Mouse (Mus musculus) cerebellum, postnatal 14 days (tissue): ENCODE measurements at regions not wholly inside any gene's neighbourhood (a gene's known extent, or its start where the extent isn't known, plus 50 kb on each side); places are given as distances from the start of the nearest gene placed in this dataset.

Experiments
- DNase-seq, 2 experiments: peaks; one replicate each; pipeline ENCODE4 v3.0.0; 2021; ENCODE audit warnings: mixed read lengths in 2 of 2

DNA sequence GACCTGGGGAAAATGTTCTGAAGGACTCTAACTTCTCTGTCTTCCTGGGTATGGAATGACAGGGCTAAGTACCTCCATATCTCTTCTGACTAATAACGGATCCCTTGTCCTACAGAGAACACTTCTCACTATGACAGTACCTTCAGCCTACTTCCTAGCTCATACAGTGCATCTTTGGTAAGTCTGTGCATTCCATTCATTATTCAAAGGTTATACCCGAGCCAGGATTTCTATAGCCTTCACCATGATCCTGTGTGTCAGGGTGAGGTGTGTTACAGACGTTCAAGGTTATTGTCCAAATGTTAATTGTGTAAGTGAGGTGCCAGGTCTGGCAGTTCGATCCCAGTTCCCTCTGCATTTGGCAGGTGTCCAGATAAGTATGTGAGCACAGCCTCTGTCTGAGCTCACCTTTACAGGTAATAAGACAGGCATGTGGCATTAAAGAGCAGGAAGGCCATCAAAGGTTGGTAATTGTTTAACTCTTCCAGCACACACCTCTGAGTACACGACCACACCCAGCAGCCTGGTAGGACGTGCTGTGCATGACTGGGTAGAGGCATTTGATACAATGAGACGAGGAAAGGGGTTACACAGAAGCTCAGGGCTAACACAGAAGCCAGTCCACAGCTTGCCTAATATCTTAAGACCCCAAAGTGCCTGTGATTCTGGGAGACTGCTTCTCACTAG, 96.3 kb upstream of the Bmp2 start:
- DNase-seq: no peak

DNA sequence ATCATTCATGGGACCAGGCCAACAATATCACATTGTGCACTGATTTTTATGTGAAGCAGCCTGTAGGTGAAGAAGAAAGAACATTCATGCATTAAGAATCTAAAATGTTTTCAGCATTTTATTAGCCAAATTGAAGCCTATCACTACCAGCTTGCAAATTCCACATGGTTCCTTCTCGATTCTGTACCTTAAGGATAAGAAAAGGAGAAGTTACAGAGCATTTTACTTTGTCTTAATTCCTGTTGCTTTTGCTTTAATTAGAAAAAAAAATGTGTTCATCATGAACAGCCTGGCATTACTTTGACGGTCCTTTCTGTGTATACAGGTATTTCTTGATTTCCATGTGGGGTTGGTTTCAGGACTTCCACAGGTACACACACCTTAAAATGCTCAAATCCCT, 95.2 kb upstream of the Bmp2 start:
- DNase-seq: no peak

DNA sequence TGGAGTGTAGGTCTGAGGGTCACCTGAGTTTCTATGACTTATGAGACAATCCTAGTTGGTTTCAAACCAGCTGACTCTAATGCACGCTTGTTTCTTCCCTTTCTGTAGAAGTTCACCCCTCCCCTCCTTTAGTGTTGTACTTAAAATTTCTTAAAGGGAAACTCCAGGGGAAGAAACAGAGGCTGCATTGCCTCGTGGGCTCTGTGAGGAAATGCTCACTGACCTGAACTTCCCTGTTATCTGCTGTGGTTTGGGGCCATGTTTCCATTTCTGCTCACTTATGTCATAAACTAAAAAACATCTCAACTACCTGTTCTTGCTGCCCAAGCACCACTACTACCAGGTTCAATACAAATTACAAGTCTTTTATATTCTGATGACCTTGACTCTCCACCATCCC, 93.2 kb upstream of the Bmp2 start:
- no peak for DNase-seq

DNA sequence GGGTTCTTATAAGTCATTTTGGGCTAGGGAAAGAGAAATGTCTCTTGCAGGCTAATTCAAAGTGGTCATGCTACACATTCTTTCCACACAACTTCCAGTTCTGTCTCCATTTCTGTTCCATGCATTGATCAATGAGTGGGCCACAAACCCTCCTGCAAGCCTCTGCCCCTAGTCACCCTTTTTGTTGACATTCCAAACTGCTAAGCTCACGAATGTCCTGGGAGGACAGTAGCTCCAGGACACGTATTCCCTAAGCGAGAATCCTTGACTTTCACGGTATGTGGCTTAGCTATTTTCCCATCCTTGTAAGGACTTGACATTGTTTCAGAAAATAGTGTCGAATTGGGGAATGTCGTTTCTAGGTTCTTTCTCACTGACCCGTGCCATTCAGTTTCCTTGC, 91.1 kb upstream of the Bmp2 start:
- no peak for DNase-seq

DNA sequence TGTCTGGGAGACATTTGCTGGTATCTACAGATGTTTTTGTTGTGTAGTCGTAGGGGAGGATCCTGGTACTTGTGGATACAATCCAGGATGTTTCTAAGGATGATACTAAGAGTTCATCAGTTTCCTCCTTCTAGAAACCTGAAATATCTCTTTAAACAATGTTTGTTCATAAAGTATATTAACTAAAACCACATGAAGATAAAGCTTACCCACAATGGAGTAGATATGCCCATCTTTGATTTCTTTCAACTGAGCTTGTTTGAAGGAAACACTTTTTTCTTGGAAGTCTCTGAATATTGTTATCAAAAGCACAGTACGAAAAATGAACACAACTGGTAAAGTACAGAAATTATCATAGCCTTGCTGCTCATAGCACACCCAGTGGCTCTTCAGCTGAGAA, 89.6 kb upstream of the Bmp2 start:
- no peak for DNase-seq

DNA sequence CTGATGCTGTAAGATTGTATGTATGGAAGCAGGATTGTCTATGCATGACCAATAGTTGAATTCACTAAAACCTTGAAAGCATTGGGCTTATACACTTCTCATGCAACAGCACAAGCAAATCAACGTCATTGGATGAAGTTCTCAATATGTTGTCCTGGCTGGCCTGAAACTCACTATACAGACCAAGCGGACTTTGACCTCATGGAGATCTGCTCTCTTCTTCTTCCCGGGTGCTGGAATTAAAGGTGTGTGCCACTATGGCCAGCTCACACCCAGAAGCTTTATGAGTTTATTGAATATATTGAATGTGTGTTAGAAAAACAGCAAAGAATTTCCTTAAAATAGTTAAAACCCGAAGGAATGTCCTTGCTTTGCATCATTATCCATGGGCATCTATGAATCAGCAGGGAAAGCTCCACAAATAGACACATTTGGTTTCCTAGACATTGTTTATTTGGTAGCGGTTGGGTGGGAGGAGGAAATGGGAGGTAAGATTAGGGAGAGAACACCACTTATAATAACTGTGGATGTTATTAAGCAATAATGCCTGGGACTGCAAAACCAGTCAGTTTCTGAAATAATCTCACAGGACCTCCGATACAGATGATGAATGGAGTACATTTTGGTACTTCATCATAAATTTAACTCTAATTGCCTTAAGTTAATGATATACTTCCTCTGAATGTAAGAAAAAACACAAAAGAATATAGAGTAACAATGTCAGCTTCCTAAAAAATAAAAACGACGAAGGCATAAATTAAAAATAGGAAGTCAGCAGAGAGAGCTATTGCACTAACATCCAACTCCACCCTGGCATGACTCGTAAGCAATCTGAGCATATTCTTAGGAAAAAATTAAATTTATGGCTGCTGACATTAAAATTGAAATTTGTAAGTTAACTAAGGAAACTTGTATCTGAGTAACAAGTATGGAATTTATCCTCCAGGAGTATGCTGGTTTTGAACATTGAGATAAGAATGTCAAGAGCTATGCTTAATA, 84.5 kb upstream of the Bmp2 start:
- DNase-seq: no peak

DNA sequence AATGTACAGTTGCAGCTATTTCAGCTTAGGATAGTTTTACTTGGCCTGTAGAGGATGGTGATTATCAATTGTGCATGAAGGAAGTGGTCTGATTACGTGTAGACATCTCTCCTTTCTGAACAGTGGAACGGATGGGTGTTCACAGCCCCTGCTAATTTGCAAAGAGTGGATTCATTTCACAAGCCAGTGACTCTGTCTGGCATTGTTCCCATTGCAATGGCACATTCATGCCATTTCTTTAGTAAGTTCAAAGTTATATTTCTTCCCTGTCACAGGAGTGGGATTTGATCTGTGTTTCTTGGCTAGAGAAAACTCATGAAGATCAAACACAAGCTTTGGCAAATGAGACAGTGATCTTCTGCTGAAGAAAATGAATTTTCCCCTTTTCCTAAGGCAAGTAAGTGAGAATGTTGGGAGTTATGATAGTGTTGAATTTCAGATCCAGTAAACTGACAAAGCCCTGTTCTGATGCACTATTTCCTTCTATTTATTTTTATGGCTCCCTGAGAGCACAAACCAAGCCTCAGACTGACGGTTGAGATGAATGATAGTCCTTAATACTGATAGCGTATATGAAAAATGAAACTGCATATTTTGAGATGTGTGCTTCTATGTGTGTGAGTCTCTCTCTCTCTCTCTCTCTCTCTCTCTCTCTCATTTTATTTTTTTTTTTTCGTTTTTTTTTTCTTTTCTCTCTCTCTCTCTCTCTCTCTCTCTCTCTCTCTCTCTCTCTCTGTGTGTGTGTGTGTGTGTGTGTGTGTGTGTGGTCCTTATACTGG, 78.8 kb upstream of the Bmp2 start:
- DNase-seq: no peak

DNA sequence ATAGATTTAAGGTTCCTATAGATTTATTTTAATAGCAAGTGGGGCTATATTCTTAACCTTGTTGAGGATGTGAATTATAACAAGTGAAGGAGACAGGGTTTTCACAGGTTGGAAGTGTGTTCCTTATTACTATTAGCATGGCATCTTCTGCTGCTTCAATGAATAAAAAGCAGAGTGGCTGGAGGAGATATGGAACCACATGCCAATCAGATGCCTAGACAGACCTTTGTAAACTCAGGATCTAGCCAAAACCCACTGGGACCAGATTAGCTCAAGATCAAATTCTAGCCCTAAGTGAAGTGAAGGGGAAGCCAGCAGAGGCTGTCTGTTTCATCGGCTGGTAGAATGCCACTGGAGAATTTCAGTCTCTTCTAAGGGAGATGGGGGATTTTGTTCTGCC, 77.8 kb upstream of the Bmp2 start:
- no peak for DNase-seq

DNA sequence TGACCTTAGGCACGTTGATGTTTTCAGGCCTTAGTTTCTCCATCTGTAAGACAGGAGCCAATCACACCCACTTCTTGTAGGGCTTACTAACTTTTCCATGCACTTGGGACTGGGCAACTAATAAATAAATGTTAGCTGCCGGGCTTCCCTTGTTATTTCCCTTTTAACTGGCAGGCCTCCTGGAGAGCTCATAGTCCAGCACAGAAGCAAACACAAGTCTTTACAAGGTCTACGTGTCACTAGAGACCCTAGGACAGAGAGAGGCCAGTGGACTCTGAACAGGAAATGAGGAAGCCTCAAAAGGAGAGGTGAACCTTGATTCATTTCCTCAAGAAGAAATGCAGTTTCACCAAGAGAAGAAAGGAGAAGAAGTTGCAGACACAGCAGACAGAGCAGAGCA, 71.1 kb upstream of the Bmp2 start:
- DNase-seq: no peak

DNA sequence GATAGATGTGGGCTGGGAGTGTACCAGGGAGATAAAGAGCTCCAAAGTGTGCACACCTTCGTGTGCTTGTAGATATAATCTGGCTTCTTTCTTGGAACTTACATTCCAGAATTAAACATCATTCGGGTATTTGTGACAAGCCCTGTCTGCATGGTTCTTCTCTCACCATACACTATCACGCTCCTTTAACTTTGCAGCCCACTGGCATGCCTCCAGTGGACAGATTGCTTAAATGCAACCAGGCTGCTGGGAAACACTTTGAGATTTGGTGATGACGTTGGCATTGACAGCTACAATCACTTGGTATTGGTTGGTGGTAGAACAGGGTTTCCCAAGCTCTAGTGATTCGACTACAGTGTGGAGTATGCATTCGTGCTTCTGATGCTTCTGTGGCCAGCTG, 70.7 kb upstream of the Bmp2 start:
- peak in 1 of 2 experiments; percentile 36 for DNase-seq

DNA sequence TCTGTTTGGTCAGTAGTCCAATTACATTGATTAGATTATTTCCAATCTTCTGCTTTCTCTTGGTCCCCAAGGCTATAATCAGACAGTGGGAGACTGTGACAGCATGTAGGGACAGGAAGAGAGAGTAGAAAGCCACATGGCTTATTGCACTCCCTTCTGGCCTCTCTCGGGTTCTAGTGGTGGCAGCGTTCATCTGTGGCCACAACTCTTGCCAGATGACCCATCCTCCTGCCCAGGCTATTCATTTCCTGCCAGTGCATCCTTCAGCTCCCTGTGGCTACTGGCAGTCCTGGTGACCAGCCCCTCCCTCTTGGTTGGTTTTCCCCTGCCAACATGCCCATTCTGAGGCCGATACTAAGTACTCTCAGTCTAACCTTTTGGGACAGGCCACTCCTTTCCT, 70.2 kb upstream of the Bmp2 start:
- peak; percentile 60 to 67 for DNase-seq

DNA sequence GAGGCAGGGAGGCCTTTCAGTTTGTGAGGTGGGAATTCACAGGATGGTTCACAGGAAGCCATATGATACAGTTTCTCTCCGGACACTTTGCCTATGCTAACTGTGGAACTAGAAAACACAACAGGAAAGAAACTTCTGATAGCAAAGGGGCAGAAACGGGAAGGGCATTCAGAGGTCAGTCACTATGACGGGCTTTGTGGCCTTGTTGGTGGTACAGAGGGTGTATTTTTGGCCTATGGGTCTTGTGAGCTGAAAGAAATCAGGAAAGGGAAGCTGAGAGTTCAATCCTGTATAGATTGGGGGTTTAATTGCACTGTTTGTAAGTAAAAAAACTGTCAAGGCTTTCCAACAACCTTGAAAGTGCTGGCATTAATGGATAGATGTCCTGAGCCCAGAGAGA, 56.5 kb upstream of the Bmp2 start:
- DNase-seq: no peak

DNA sequence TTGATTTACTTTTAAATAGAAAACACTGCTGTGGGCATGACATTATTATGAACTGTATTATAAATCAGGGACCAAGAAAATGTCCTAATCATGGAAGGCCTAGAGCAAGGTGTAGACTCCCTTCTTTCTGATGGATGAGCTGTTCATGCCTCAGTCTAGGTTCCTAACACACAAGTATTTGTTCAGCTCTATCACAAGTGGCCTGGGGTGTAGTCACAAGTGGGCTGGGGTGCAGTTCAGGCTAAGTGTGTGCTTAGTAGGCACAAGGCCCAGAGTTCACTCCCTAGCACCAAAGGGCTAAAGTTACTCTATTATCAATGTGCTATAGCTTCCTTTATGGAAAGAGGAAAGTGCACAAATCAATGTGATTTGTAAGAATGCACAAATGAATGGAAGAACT, 55.6 kb upstream of the Bmp2 start:
- no peak for DNase-seq

DNA sequence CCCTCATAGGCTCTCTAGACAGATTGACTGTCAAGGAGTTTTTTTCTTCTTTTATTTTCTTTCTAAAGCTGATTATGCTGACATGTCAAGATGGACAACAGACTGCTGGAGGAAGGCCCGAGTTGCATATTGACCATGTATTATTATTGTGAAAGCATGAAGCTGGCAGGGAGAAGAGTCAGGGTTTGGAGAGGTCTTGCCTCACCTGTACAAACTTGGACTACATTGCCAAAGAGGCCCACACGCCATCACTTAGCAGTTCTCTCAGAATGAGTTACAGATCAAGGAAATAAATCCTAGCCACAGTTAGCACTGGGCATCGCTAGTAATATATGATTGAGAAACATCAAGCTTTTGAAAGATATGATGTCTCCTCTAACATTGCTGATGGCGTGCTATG, 54.9 kb upstream of the Bmp2 start:
- no peak for DNase-seq

DNA sequence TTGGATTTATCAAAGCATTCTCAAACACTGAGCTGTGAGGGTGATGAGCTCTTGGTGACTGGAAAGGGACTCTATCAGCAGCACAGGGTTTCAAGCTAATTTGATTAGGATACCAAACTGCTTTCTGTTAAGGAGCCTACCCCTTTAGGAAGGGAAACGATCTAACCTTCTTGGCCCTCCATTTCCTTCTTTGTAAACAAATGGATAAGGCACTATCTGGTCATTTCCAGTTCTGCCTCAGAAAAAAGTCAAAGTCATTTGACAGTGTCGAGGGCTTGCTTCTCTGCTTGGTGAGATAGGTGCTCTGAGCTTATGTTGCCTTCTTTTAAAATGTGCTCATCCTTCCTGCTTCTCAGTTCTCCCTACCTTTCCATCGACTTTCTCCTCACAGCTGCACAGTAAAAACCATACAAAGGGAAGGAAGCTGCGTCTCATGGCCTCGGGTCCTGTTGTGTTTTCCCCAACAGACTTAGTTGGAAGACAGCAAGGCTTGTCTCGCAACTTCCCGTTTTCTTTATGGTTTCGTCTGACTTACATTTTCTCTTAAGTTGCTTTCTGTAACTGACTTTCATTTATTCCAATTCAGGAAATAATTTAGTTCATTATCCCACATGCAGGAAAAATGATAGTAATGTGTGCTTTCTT, 54.3 kb upstream of the Bmp2 start:
- no peak for DNase-seq

DNA sequence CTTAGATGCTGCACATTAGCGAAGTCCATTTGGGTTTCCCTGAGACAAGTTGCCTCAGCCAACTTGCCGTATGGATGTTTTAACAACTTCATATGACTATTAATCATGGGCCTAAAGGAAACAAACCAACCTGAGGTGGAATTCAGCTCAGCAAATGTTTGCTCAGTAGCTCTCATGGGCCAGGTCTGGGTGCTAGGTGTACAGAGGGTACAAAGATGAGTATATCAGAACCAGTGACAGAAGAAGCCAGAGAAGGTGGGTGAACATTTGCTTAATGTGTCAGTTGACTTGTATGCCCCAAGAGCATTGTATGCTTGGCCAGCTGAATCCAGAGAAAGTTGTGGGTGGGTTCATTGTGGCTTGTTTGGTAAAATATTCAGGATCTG, 53.8 kb upstream of the Bmp2 start:
- DNase-seq: no peak

DNA sequence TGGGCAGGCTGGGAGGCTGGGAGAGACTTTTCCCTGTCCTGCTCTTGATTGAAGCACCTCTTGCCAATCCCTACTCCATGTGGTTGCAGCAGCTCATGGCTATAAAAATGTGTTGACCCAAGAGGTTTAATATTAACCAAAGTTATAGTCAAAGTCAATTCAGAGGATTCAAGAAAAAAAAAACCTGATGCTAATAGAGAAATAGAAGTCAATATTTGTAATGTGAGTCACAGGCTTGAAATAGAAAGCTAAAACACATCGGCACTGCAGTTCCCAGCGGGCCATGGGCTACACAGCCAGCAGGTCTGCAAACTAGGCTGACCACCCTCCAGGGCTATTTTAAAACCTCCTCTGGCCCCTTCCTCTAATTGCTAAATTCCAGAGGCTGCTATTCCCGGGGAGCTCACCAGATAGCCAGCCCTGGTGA, 53.2 kb upstream of the Bmp2 start:
- DNase-seq: no peak

DNA sequence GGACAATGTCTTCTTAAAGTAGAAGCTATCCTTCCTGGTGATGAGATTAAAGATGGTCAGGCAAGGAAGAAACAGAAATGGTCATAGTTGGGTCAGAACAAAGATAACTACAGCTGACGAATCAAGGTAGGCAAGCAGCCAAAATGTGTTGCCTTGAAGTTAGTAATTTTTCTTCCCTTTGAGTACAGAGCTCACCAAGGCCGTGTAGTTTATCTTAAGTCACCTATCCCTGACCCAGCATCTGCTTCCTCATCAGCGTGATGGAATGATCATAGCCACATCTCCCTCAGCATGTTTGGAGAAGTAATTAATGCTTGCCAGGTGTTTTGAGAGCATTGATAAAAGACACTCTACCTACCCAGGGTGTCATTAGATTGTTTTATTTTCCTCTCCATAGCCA, 52.1 kb upstream of the Bmp2 start:
- DNase-seq: no peak
